ENCODE assay signal across 8 mouse cellular contexts in the genomic region with DNA sequence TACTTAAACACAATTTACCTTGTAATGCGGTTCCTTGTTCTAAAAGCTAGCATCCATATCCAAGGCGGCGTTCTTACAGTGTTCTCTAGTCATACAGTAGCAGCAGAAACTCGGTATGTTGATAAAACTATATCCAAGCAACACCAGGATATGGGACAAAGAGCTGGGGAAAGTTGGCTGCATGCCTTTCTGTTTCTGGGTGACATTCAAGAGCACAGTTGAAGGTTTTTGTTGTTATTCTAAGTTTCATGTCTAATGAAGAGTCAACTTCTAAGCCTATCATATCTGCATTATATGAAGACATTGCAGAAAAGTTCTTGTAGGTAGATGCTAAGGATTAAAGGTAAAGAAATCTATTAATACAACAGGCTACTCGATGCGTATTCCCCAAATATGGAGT. TPM values are rescaled to one million over a fixed set of nuclear protein-coding genes. Genes with fewer than 3 reads are reported as not detected.
"Had no signal": no experiment of that assay in that cellular context is flagged by ENCODE, and none has a peak within 500 bp of the region (broad histone marks: within the 10 kb centered on the region; RNA-seq: fewer than 3 reads in every experiment).

Gene Fam216b, minus strand, starts transcription at position 101 of the 400 bp plus-strand sequence.

- DNase-seq: kidney, postnatal 14 days; lung, postnatal 4 days; retina, postnatal 1 day; right cerebral cortex, postnatal 4 days; spleen, adult 18-20 months; thymus, adult 18-20 months; thymus, postnatal 14 days had no signal

RNA-seq across cellular contexts. Expression of gene Fam216b, which starts in this region (rescaled TPM):
- total RNA-seq: liver, adult 2 months had no signal
